Mouse (Mus musculus): ENCODE measurements at regions not wholly inside any gene's neighbourhood (a gene's known extent, or its start where the extent isn't known, plus 50 kb on each side); places are given as distances from the start of the nearest gene placed in this dataset.

DNA sequence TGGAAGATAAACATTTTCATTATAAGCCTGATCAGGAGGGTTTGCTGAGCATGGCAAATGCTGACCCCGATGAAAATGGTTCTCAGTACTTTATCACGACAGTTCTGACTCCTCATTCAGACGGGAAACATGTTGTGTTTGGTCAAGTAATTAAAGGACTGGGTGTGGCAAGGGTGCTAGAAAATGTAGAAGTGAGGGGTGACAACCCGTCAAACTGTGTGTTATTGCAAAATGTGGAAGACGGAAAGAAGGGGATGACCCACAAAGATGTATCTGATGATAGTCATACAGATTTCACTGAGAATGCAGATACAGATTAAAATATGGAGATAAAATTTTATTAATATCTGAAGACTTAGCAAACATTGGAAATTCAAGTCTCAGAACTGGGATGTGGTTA, 186.2 kb upstream of the Gm9833 start:
- TF ChIP-seq POLR2A (IDR thresholded peaks at IDR 0.05; ENCODE audit: borderline replicate concordance, extremely low read depth, insufficient read depth, insufficient read length, poor library complexity, severe bottlenecking) (no peak), CTCF (IDR thresholded peaks at IDR 0.05; ENCODE audit: borderline replicate concordance, extremely low read depth, insufficient read depth, insufficient read length) (no peak)
